Mouse (Mus musculus) cerebellum, postnatal 4 days (tissue): Measurements from ENCODE around the gene Slc13a4.

Experiments
- DNase-seq, 2 experiments: peaks; one replicate each; pipeline ENCODE4 v3.0.0; 2022; ENCODE audit warnings: low spot score in 2 of 2, mixed read lengths in 1 of 2

The Slc13a4 gene

GRCm38 (mm10) chr6:35258922-35259321 lies 49.0 kb downstream of the Slc13a4 start:
- no peak for DNase-seq

GRCm38 (mm10) chr6:35257626-35258190 lies 50.2 kb downstream of the Slc13a4 start:
- no peak for DNase-seq

DNA sequence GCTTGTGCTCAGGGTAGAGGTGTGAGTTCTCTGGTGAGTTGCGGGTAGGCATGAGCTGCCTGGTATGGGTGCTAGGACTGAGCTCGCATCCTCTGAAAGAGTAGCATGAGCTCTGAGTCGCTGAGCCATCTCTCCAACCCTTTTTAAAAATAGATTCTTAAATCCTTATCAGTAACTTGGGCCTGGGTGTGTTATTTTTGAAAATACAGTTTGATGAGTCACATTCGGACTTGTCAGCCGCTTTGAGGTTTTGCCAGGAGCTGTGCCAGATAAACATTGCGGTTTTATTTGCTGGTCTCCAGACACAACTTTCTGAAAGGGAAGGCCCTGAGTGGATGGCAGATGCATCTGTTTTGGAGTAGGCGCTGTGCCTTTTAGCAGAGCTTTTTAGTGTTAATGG lies 51.2 kb downstream of the Slc13a4 start:
- DNase-seq, result no peak

DNA sequence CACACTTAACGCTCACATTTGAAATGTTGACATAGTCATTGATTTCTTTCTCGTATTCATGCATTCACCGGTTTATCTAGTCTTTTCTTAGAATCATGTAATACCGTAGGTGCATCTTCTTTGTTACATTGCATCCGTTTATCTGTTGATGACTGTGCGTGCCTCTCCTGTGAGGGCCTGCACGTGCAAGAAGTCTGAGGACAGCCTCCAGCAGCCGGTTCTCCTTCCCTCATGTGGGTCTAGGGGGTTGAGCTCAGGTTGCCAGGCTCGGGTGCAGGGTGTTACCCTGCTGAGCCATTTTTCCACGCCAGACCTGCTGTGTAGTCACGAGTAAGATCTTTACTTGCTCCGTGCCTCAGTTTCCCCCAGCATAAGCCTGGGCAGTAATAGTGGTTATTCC lies 52.9 kb downstream of the Slc13a4 start:
- no peak for DNase-seq

- no peak for DNase-seq
Measured at GRCm38 (mm10) chr6:35254136-35254904, 53.6 kb downstream of the Slc13a4 start.

- DNase-seq, result no peak
Measured at GRCm38 (mm10) chr6:35253474-35253873, 54.5 kb downstream of the Slc13a4 start.

- DNase-seq, result peak; percentile 90 to 96
Measured at GRCm38 (mm10) chr6:35252477-35253346, 55.2 kb downstream of the Slc13a4 start.

DNA sequence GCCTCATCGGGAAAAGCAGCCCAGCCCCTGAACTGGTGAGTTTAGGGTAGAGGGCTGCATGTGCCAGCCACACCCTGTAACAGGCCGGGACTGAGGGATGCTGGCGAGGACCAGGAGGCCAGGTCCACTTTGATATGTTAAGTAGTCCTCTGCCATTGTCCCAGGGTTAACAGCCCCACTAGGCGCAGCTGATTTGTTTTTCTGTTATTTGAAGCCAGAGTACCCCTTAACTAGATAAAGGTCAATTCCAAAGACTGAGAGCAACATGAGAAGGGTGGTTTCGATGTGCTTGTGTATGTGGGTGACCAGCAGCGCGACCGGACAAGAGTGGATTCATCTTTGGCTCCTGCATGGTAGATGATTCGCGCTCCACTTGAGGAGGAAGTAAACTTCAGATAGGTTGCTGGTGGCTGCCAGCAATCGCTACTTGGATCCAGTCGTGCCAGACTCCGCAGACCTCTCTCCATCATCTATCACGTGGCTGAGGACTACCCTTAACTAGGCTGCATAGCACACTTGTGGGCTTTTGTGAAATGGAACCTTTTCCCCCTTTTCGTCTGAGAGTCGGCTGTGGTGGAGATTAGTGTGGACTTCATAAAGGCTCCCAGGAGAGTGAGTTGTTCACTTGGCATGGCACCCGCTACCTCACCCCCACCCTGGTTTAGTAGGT lies 56.0 kb downstream of the Slc13a4 start:
- no peak for DNase-seq

- no peak for DNase-seq
Measured at GRCm38 (mm10) chr6:35245086-35245485, 62.8 kb downstream of the Slc13a4 start.

- DNase-seq, result no peak
Measured at GRCm38 (mm10) chr6:35243989-35244388, 63.9 kb downstream of the Slc13a4 start.

DNA sequence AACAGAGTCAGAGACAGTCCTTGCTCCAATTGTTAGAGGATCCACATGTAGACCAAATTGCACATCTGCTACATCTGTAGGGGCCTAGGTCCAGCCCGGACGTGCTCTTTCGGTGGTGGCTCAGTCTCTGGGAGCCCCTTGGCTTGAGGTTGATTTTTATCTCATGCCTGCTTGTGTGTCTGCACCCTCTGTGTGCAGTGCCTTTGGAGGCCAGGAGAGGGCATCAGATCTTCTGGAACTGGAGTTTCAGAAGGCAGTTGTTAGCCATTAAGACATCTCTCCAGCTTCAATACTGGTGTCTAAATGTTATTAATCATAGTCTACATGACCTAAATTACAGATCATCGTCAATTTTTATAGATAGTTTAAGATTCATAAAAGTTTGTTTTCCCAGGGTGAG lies 64.7 kb downstream of the Slc13a4 start:
- DNase-seq, result no peak

DNA sequence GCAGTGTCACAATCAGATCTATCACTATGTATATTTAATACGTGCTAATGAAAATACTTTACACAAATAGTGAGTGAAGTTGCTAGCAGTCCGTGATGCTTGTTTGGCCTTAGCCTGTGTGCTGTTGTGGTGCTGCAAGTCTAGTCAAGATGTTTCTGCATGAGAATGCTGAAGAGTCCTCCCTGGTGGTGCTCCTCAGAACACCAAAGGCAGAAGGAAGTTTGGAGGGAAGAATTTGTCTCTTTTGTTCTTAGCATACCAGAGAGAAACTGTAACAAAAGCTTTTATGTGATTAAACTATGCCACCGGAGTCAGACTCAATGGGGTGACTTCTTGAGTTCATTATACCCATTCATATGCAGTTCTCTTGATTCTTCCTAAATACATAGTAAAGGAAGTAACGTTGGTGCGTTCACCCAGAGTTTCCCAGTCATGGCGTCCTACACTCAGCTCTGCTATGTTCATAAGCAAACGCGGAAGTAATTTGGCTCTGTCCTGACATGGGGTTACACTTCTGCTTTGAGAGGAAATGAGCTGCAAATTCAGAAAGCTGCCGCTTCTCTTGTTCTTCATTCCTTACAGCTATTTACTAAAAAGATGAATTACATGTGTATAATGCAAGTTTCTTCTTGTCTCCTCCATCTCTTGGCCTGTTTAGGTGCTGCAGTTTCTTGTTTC lies 71.7 kb downstream of the Slc13a4 start:
- DNase-seq, result no peak

- no peak for DNase-seq
Measured at GRCm38 (mm10) chr6:35229415-35229814, 78.5 kb downstream of the Slc13a4 start.

DNA sequence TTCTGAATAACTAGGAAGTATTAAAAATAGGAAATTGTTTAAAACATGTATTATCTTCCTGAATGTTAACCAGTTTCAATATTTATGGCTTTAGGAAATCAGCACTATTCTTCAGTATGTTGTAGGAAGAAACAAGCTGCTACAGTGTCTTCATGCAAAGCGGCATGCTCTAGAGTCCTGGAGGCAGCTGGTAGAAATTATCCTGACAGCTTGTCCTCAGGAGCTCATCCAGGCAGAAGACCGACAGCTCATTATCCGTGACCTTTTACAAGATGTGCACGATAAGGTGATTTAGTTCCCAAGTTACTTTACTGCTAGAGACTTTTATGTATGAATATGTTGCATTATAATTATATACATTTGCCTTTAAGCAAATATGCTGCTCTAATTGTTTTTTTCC lies 82.2 kb downstream of the Slc13a4 start:
- DNase-seq, result no peak
